Mouse (Mus musculus): ENCODE results near the gene Tm9sf4. TPM values are rescaled to one million over a fixed set of nuclear protein-coding genes. Genes with fewer than 3 reads are reported as not detected.

Tm9sf4 gene
- polyA plus RNA-seq, 1 experiment from 2014 or later, result 68.1 TPM

DNA sequence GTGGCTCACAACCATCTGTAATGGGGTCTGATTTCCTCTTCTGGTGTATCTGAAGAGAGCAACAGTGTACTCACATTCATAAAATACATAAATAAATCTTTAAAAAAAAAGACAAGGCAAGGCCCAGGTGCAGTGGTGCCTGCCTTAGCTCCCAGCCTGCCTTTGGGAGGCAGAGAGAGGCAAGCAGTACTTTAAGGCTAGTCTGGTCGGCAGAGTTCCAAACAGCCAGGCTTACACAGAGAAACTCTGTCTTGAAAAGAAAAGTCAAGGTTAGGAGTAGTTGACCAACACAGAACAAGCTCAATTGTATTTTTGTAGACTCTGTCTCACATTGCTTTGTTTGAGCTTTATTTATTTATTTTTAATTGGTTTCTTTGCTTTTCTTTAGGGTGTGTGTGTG, 41.7 kb downstream of the Tm9sf4 start:
- no peak for TF ChIP-seq CTCF (IDR thresholded peaks at IDR 0.05; ENCODE audit: low read depth)
- WGBS, result 91% methylated on average over 1 of the region's 1 CpGs
- Histone ChIP-seq H3K4me1 (replicated peaks; ENCODE audit: insufficient read depth, low read length) (no peaks in the 10 kb centered on the region), H3K9me3 (replicated peaks; ENCODE audit: low read length) (no peaks in the 10 kb centered on the region), H3K4me3 (replicated peaks; ENCODE audit: low read depth, low read length) (no peak overlapping the region), H3K36me3 (ENCODE audit: insufficient read depth, low read length) (peaks cover 33% of the 10 kb centered on the region), H3K27ac (no peak overlapping the region), H3K27me3 (ENCODE audit: insufficient read depth, low read length) (no peaks in the 10 kb centered on the region), H3K4me2 (ENCODE audit: low read length) (no peak overlapping the region), H3K9ac (ENCODE audit: low read depth, low read length) (no peak overlapping the region)
- ATAC-seq (replicated peaks; ENCODE audit: low FRiP score, low read depth), result no peak
- DNase-seq (ENCODE audit: low spot score), result no peak

DNA sequence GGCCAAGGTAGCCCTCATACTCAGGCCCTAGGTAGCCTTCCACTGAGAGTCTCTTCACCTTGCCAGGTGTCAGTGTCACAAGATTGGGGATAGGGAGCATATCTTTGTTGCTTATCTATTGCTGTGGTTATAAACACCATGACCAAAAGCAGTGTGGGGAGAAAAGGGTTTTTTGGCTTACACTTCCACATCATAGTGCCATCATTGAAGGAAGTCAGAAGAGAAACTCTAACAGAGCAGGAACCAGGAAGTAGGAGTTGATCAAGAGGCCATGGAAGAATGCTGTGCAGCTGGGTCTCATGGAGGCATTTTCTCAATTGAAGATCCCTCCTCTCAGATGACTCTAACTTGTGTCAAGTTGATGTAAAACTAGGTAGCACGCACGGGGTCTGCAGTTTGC, 47.0 kb downstream of the Tm9sf4 start:
- DNase-seq (ENCODE audit: low spot score) (no peak), ATAC-seq (replicated peaks; ENCODE audit: low FRiP score, low read depth) (no peak)
- 100% methylated on average over 2 of the region's 2 CpGs for WGBS
- Histone ChIP-seq H3K27ac (no peak overlapping the region), H3K4me1 (replicated peaks; ENCODE audit: insufficient read depth, low read length) (no peaks in the 10 kb centered on the region), H3K9ac (ENCODE audit: low read depth, low read length) (no peak overlapping the region), H3K27me3 (ENCODE audit: insufficient read depth, low read length) (no peaks in the 10 kb centered on the region), H3K4me2 (ENCODE audit: low read length) (no peak overlapping the region), H3K9me3 (replicated peaks; ENCODE audit: low read length) (no peaks in the 10 kb centered on the region), H3K36me3 (ENCODE audit: insufficient read depth, low read length) (peaks cover 37% of the 10 kb centered on the region), H3K4me3 (replicated peaks; ENCODE audit: low read depth, low read length) (no peak overlapping the region)
- TF ChIP-seq CTCF (IDR thresholded peaks at IDR 0.05; ENCODE audit: low read depth), result no peak

GRCm38 (mm10) chr2:153209286-153209685, 48.2 kb downstream of the Tm9sf4 start:
- H3K36me3 ChIP-seq (ENCODE audit: insufficient read depth, low read length), result peaks cover 32% of the 10 kb centered on the region; the same call in 1 of the 2 replicates

GRCm38 (mm10) chr2:153211451-153211850, 50.3 kb downstream of the Tm9sf4 start:
- Histone ChIP-seq H3K4me2 (ENCODE audit: low read length) (no peak overlapping the region), H3K9ac (ENCODE audit: low read depth, low read length) (no peak overlapping the region), H3K4me3 (replicated peaks; ENCODE audit: low read depth, low read length) (no peak overlapping the region), H3K27me3 (ENCODE audit: insufficient read depth, low read length) (no peaks in the 10 kb centered on the region), H3K27ac (no peak overlapping the region), H3K9me3 (replicated peaks; ENCODE audit: low read length) (no peaks in the 10 kb centered on the region), H3K36me3 (ENCODE audit: insufficient read depth, low read length) (peaks cover 26% of the 10 kb centered on the region; the same call in 1 of the 2 replicates), H3K4me1 (replicated peaks; ENCODE audit: insufficient read depth, low read length) (no peaks in the 10 kb centered on the region)
- no peak for DNase-seq (ENCODE audit: low spot score)
- WGBS, result 93% methylated on average over 5 of the region's 5 CpGs
- ATAC-seq (replicated peaks; ENCODE audit: low FRiP score, low read depth), result no peak
- TF ChIP-seq CTCF (IDR thresholded peaks at IDR 0.05; ENCODE audit: low read depth), result no peak

More at GRCm38 (mm10) chr2:153209286-153209685, 48.2 kb downstream of the Tm9sf4 start:
- Histone ChIP-seq H3K27ac (no peak overlapping the region), H3K9me3 (replicated peaks; ENCODE audit: low read length) (no peaks in the 10 kb centered on the region), H3K9ac (ENCODE audit: low read depth, low read length) (no peak overlapping the region), H3K4me1 (replicated peaks; ENCODE audit: insufficient read depth, low read length) (no peaks in the 10 kb centered on the region), H3K4me2 (ENCODE audit: low read length) (no peak overlapping the region), H3K4me3 (replicated peaks; ENCODE audit: low read depth, low read length) (no peak overlapping the region), H3K27me3 (ENCODE audit: insufficient read depth, low read length) (no peaks in the 10 kb centered on the region)
- DNase-seq (ENCODE audit: low spot score), result no peak
- WGBS, result 79% methylated on average over 5 of the region's 5 CpGs
- ATAC-seq (replicated peaks; ENCODE audit: low FRiP score, low read depth), result no peak
- no peak for TF ChIP-seq CTCF (IDR thresholded peaks at IDR 0.05; ENCODE audit: low read depth)

DNA sequence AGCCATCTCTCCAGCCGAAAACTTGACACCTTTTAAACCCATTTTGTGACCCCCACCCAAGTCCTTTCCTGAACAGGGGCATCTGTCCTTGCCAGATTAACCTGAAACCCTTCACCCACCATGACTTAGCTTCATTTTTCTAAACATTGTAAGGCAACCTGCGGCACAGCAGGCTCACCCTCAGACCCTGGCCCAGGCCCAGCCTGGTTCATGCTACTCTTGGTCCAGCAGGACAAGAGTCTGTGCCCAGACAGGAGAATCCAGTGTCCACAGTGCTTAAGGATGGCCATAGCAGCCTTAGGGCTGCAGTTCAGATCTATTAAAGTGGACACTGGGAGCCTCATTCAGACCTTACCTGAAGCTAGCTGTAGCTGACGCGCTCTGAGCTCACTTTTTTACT, 52.2 kb downstream of the Tm9sf4 start:
- Histone ChIP-seq H3K27ac (no peak overlapping the region), H3K9ac (ENCODE audit: low read depth, low read length) (no peak overlapping the region), H3K27me3 (ENCODE audit: insufficient read depth, low read length) (no peaks in the 10 kb centered on the region), H3K4me2 (ENCODE audit: low read length) (no peak overlapping the region), H3K9me3 (replicated peaks; ENCODE audit: low read length) (no peaks in the 10 kb centered on the region), H3K36me3 (ENCODE audit: insufficient read depth, low read length) (peaks cover 12% of the 10 kb centered on the region; the same call in 1 of the 2 replicates), H3K4me3 (replicated peaks; ENCODE audit: low read depth, low read length) (no peak overlapping the region), H3K4me1 (replicated peaks; ENCODE audit: insufficient read depth, low read length) (no peaks in the 10 kb centered on the region)
- TF ChIP-seq CTCF (IDR thresholded peaks at IDR 0.05; ENCODE audit: low read depth), result no peak
- WGBS, result 78% methylated on average over 4 of the region's 4 CpGs
- ATAC-seq (replicated peaks; ENCODE audit: low FRiP score, low read depth), result no peak
- DNase-seq (ENCODE audit: low spot score), result no peak

DNA sequence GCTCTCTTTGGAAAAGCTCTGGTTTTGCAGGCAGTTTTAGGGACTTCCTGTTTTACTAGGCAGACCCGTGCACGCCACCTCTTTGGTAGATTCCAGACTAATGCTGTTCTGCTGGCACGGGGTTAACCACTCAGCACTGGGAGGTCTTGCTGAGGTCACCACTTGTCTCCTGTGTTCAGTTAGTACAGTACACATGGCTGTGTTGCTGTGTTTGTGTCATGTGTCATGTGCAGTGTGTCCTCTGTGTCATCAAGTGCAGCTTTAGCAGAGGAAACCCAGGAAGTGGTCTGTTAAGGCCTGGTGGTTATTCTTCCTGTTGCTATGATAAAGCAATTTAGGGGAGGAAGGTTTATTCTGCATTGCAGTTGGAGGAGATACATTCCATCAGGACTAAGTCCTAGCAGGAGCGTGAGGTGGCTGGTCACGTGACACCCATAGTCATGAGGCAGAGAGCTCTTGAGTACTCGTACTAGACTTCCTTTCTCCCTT, 53.7 kb downstream of the Tm9sf4 start:
- Histone ChIP-seq H3K9me3 (replicated peaks; ENCODE audit: low read length) (no peaks in the 10 kb centered on the region), H3K27ac (no peak overlapping the region), H3K4me1 (replicated peaks; ENCODE audit: insufficient read depth, low read length) (no peaks in the 10 kb centered on the region), H3K4me3 (replicated peaks; ENCODE audit: low read depth, low read length) (no peak overlapping the region), H3K36me3 (ENCODE audit: insufficient read depth, low read length) (peaks cover 4% of the 10 kb centered on the region; the same call in 1 of the 2 replicates), H3K27me3 (ENCODE audit: insufficient read depth, low read length) (no peaks in the 10 kb centered on the region), H3K9ac (ENCODE audit: low read depth, low read length) (no peak overlapping the region), H3K4me2 (ENCODE audit: low read length) (no peak overlapping the region)
- DNase-seq (ENCODE audit: low spot score), result peak; percentile 10
- no peak for ATAC-seq (replicated peaks; ENCODE audit: low FRiP score, low read depth)
- no peak for TF ChIP-seq CTCF (IDR thresholded peaks at IDR 0.05; ENCODE audit: low read depth)
- 54% methylated on average over 6 of the region's 6 CpGs for WGBS

- no peak for ATAC-seq (replicated peaks; ENCODE audit: low FRiP score, low read depth)
- no peaks in the 10 kb centered on the region for H3K9me3 ChIP-seq (replicated peaks; ENCODE audit: low read length)
- H3K27me3 ChIP-seq (ENCODE audit: insufficient read depth, low read length), result no peaks in the 10 kb centered on the region
- DNase-seq (ENCODE audit: low spot score), result no peak
- no peak overlapping the region for H3K27ac ChIP-seq
- WGBS, result 79% methylated on average over 4 of the region's 4 CpGs
- no peak overlapping the region for H3K9ac ChIP-seq (ENCODE audit: low read depth, low read length)
- H3K4me2 ChIP-seq (ENCODE audit: low read length), result no peak overlapping the region
- H3K4me1 ChIP-seq (replicated peaks; ENCODE audit: insufficient read depth, low read length), result no peaks in the 10 kb centered on the region
- TF ChIP-seq CTCF (IDR thresholded peaks at IDR 0.05; ENCODE audit: low read depth), result no peak
- no peaks in the 10 kb centered on the region for H3K36me3 ChIP-seq (ENCODE audit: insufficient read depth, low read length)
- no peak overlapping the region for H3K4me3 ChIP-seq (replicated peaks; ENCODE audit: low read depth, low read length)
Measured at GRCm38 (mm10) chr2:153215421-153215820, 54.3 kb downstream of the Tm9sf4 start.

All from kidney, postnatal 0 days (tissue).